Mouse (Mus musculus): Measurements from ENCODE around the gene Catsper3.

Catsper3 gene

GRCm38 (mm10) chr13:55784268-55784667, at the start of gene Catsper3:
Gene Catsper3, plus strand, starts transcription at chr13:55784568.
- DNase-seq (ENCODE audit: low spot score): no peak

- DNase-seq (ENCODE audit: low spot score): no peak
Observed at GRCm38 (mm10) chr13:55737885-55738284, 46.5 kb upstream of the Catsper3 start.

GRCm38 (mm10) chr13:55742306-55742705, 42.1 kb upstream of the Catsper3 start:
- DNase-seq (ENCODE audit: low spot score): no peak

- DNase-seq (ENCODE audit: low spot score): no peak
Observed at GRCm38 (mm10) chr13:55754380-55754779, 30.0 kb upstream of the Catsper3 start.

GRCm38 (mm10) chr13:55756789-55757188, 27.6 kb upstream of the Catsper3 start:
- no peak for DNase-seq (ENCODE audit: low spot score)

- no peak for DNase-seq (ENCODE audit: low spot score)
Observed at GRCm38 (mm10) chr13:55757645-55758044, 26.7 kb upstream of the Catsper3 start.

- DNase-seq (ENCODE audit: low spot score): no peak
Observed at GRCm38 (mm10) chr13:55760576-55760975, 23.8 kb upstream of the Catsper3 start.

GRCm38 (mm10) chr13:55761486-55761885, 22.9 kb upstream of the Catsper3 start:
- no peak for DNase-seq (ENCODE audit: low spot score)

GRCm38 (mm10) chr13:55774352-55774751, 10.0 kb upstream of the Catsper3 start:
- no peak for DNase-seq (ENCODE audit: low spot score)

- no peak for DNase-seq (ENCODE audit: low spot score)
Observed at GRCm38 (mm10) chr13:55775056-55775455, 9.3 kb upstream of the Catsper3 start.

GRCm38 (mm10) chr13:55786120-55786519, 1.8 kb downstream of the Catsper3 start:
- no peak for DNase-seq (ENCODE audit: low spot score)

GRCm38 (mm10) chr13:55801246-55801645, 16.9 kb downstream of the Catsper3 start:
- DNase-seq (ENCODE audit: low spot score): no peak

- DNase-seq (ENCODE audit: low spot score): no peak
Observed at GRCm38 (mm10) chr13:55803973-55804372, 19.6 kb downstream of the Catsper3 start.

- no peak for DNase-seq (ENCODE audit: low spot score)
Observed at GRCm38 (mm10) chr13:55809041-55809623, 24.8 kb downstream of the Catsper3 start.

- DNase-seq (ENCODE audit: low spot score): no peak
Observed at GRCm38 (mm10) chr13:55809707-55810106, 25.3 kb downstream of the Catsper3 start.

- DNase-seq (ENCODE audit: low spot score): no peak
Observed at GRCm38 (mm10) chr13:55810947-55811346, 26.6 kb downstream of the Catsper3 start.

- no peak for DNase-seq (ENCODE audit: low spot score)
Observed at GRCm38 (mm10) chr13:55813490-55814016, 29.2 kb downstream of the Catsper3 start.

GRCm38 (mm10) chr13:55814834-55815233, 30.5 kb downstream of the Catsper3 start:
- no peak for DNase-seq (ENCODE audit: low spot score)

GRCm38 (mm10) chr13:55822499-55822898, 38.1 kb downstream of the Catsper3 start:
- DNase-seq (ENCODE audit: low spot score): no peak

GRCm38 (mm10) chr13:55824151-55824945, 40.0 kb downstream of the Catsper3 start:
- no peak for DNase-seq (ENCODE audit: low spot score)

- DNase-seq (ENCODE audit: low spot score): no peak
Observed at GRCm38 (mm10) chr13:55825245-55825681, 40.9 kb downstream of the Catsper3 start.

GRCm38 (mm10) chr13:55826008-55826671, 41.8 kb downstream of the Catsper3 start:
- DNase-seq (ENCODE audit: low spot score): no peak
